Mouse (Mus musculus) embryo, embryonic 11 days (tissue): ENCODE data around the gene Dkkl1.
"Not testable (repeated sequence)": the region's sequence is repeated elsewhere in the genome, so short reads cannot be mapped to it uniquely, and the experiment has no call there.

Experiments
- DNase-seq: peaks from one replicate; pipeline ENCODE4 v3.0.0-alpha.2; 2015

Gene Dkkl1

GRCm38 (mm10) chr7:45211851-45212251, at the start of gene Dkkl1:
Gene Dkkl1 (minus strand): TSS chr7:45212147.
- DNase-seq = no peak

- no peak for DNase-seq
Observed at GRCm38 (mm10) chr7:45259281-45259680, 47.3 kb upstream of the Dkkl1 start.

GRCm38 (mm10) chr7:45257063-45257840, 45.3 kb upstream of the Dkkl1 start:
- DNase-seq = no peak

GRCm38 (mm10) chr7:45255822-45256221, 43.9 kb upstream of the Dkkl1 start:
- DNase-seq = not testable (repeated sequence)

- no peak for DNase-seq
Observed at GRCm38 (mm10) chr7:45253806-45254205, 41.9 kb upstream of the Dkkl1 start.

GRCm38 (mm10) chr7:45247666-45248065, 35.7 kb upstream of the Dkkl1 start:
- DNase-seq = no peak

- DNase-seq = no peak
Observed at GRCm38 (mm10) chr7:45241389-45241749, 29.4 kb upstream of the Dkkl1 start.

GRCm38 (mm10) chr7:45240633-45241388, 28.9 kb upstream of the Dkkl1 start, which contains the start of gene Slc6a16:
Gene Slc6a16 (plus strand): TSS chr7:45241085.
- DNase-seq = peak; percentile 73

- no peak for DNase-seq
Observed at GRCm38 (mm10) chr7:45240109-45240508, 28.2 kb upstream of the Dkkl1 start.

GRCm38 (mm10) chr7:45238723-45239496, 27.0 kb upstream of the Dkkl1 start, which contains the start of gene Cd37:
Gene Cd37 (minus strand): TSS chr7:45239115.
- no peak for DNase-seq

GRCm38 (mm10) chr7:45237747-45238699, 26.1 kb upstream of the Dkkl1 start:
- no peak for DNase-seq

GRCm38 (mm10) chr7:45235656-45236180, 23.8 kb upstream of the Dkkl1 start:
- no peak for DNase-seq

GRCm38 (mm10) chr7:45234922-45235571, 23.1 kb upstream of the Dkkl1 start:
- DNase-seq = peak; percentile 83

- peak; percentile 61 for DNase-seq
Observed at GRCm38 (mm10) chr7:45234333-45234841, 22.4 kb upstream of the Dkkl1 start.

- peak; percentile 58 for DNase-seq
Observed at GRCm38 (mm10) chr7:45233580-45234332, 21.8 kb upstream of the Dkkl1 start.

- no peak for DNase-seq
Observed at GRCm38 (mm10) chr7:45232716-45233465, 20.9 kb upstream of the Dkkl1 start.

- DNase-seq = no peak
Observed at GRCm38 (mm10) chr7:45231941-45232340, 20.0 kb upstream of the Dkkl1 start.

GRCm38 (mm10) chr7:45231192-45231591, 19.2 kb upstream of the Dkkl1 start:
- no peak for DNase-seq

- DNase-seq = no peak
Observed at GRCm38 (mm10) chr7:45229459-45230203, 17.7 kb upstream of the Dkkl1 start.
